Mouse (Mus musculus) limb, embryonic 14.5 days (tissue): ENCODE data around the gene Smarca4. TPM values are rescaled to one million over a fixed set of nuclear protein-coding genes. Genes with fewer than 3 reads are reported as not detected.

Source experiments
- ATAC-seq: fragments of 200-750 bp; cut with Nextera tagmentation; 2 replicates; pipeline ENCODE4 v1.8.0; 2017; ENCODE audit warnings: low read depth, moderate number of reproducible peaks, moderate TSS enrichment; ENCODE audit not compliant: low FRiP score
- DNase-seq: peaks from one replicate; pipeline ENCODE4 v3.0.0-alpha.2; 2015; ENCODE audit warnings: low spot score
- H3K27ac ChIP-seq: fragments of 300-500 bp; sonication (generic); replicated peaks from 2 replicates; pipeline ENCODE4 v1.5.1; 2014; ENCODE audit warnings: low read depth, mild to moderate bottlenecking, low read length, moderate library complexity, mixed read lengths
- H3K27me3 ChIP-seq: fragments of 300-500 bp; sonication (generic); 2 replicates; pipeline ENCODE4 v1.6.1; 2014; ENCODE audit warnings: low read length, mixed read lengths; ENCODE audit not compliant: control insufficient read depth, insufficient read depth
- H3K36me3 ChIP-seq: fragments of 300-500 bp; sonication (generic); 2 replicates; pipeline ENCODE4 v1.6.1; 2014; ENCODE audit warnings: mild to moderate bottlenecking, low read length, moderate library complexity, mixed read lengths; ENCODE audit not compliant: control insufficient read depth, insufficient read depth
- H3K4me1 ChIP-seq: fragments of 300-500 bp; sonication (generic); 2 replicates; pipeline ENCODE4 v1.6.1; 2014; ENCODE audit warnings: antibody characterized with exemption, low read length, mixed read lengths; ENCODE audit not compliant: control insufficient read depth, insufficient read depth
- H3K4me2 ChIP-seq: fragments of 300-500 bp; sonication (generic); replicated peaks from 2 replicates; pipeline ENCODE4 v1.6.1; 2014; ENCODE audit warnings: low read depth, mild to moderate bottlenecking, low read length, moderate library complexity; ENCODE audit not compliant: severe bottlenecking
- H3K4me3 ChIP-seq: fragments of 300-500 bp; sonication (generic); replicated peaks from 2 replicates; pipeline ENCODE4 v1.5.1; 2014; ENCODE audit warnings: low read length
- H3K9ac ChIP-seq: fragments of 300-500 bp; sonication (generic); 2 replicates; pipeline ENCODE4 v1.6.1; 2014; ENCODE audit warnings: mild to moderate bottlenecking, low read depth, low read length, moderate library complexity; ENCODE audit not compliant: severe bottlenecking
- H3K9me3 ChIP-seq: fragments of 300-500 bp; sonication (generic); 2 replicates; pipeline ENCODE4 v1.6.1; 2016; ENCODE audit warnings: low read length; ENCODE audit not compliant: control insufficient read depth
- POLR2A ChIP-seq: fragments of 200-500 bp; IDR thresholded peaks from 2 replicates; pipeline ENCODE4 v1.8.0; 2012; ENCODE audit warnings: inconsistent platforms, mild to moderate bottlenecking, moderate library complexity, borderline replicate concordance; ENCODE audit not compliant: insufficient read depth, insufficient read length; ENCODE audit errors: extremely low read depth
- WGBS: fragments of 180-500 bp; shearing (Covaris S2); extraction: QIAGEN DNeasy Blood & Tissue Kit; methylation state at CpG from one replicate; pipeline ENCODE4 v1.1.7; 2014; 5-methylcytosine and 5-hydroxymethylcytosine counted together
- polyA plus RNA-seq, 2 experiments: library from polyadenylated mRNA; depleted of rRNA in 1 of 2; stranded (reverse) in 1 of 2; unstranded in 1 of 2; fragments of >200 nt; fragmentation: Nextera tagmentation in 1 of 2; extraction: Ambion mirVana in 1 of 2; gene quantifications; 2 replicates each; pipeline versions ENCODE4 v1.2.1 to v1.2.3; 2012 to 2014

Smarca4 gene
- polyA plus RNA-seq, 2 experiments = 81.1 to 94.4 TPM

DNA sequence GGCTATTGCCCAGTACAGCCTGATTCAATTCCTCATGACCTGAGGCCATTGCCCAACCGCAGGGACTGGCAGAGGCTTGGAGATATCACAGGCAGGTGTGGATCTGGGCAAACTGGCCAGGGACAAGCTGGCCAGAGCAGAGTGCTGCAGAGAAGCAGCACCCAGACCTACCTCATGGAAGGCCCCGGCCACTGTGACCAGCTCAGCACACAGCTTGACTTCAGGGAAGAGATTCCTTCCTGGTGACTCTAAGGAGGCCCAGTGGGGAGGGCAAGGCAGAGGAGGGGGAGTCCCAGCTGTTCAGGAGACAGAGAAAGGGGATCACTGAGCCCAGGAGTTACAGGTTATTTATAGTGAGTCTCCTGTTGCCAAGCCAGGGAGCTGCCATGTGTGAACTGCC, 105.1 kb downstream of the Smarca4 start:
- H3K4me3 ChIP-seq = no peak overlapping the region
- 72% methylated on average over 2 of the region's 2 CpGs for WGBS

DNA sequence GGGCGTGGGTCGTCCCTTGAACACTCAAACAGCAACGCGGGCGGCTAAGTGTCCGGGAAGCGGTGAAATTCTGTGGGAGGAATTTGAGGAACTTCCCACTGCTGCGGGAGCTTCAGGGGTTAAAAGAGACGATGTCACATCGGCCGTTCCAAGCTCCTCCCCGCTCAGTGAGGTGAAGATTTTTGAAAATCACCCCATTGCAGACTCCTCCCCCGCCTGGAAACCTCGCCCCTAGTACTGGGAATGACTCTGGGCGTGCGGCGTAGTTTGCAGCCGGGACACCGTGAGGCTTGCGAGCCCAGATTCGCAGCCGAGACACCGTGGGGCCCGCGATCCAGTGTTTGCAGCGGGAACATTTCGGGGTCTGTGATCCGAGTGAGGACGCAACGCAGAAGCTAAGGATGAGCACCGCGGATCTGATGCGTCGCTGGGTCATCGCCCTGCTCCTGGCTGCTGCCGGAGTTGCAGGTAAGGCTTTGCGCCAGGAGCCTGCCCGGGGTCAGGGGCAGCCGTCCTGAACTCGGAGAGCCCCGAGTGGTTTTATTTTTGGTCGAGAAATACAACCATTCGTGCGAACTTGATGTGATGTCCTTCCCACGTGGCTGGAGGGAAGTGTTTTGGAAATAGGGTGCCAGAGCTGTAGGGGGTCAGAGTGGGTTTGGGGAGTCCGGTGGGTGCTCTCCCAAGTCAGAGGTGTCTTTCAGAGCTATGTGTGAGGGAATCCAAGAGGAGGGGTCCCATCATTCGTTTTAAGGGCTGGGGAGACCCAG, 107.6 kb downstream of the Smarca4 start, which contains the start of gene Ldlr:
Gene Ldlr (plus strand): TSS at position 107 of the 770 bp plus-strand sequence.
- DNase-seq (peak; percentile 95), ATAC-seq (peak; percentile 88)
- TF ChIP-seq POLR2A = peak; percentile 80; the same call in 1 of the 2 replicates
- Histone ChIP-seq H3K9me3 (no peaks in the 10 kb centered on the region), H3K4me1 (peaks cover 17% of the 10 kb centered on the region), H3K36me3 (peaks cover 11% of the 10 kb centered on the region), H3K4me3 (peak within 1 kb of the TSS; percentile 71), H3K9ac (peak within 1 kb of the TSS; percentile 59), H3K27ac (peak within 1 kb of the TSS; percentile 91), H3K27me3 (no peaks in the 10 kb centered on the region), H3K4me2 (peak within 1 kb of the TSS; percentile 77)
- WGBS = 0% methylated on average over 47 of the region's 47 CpGs

More for the DNA sequence above, 105.1 kb downstream of the Smarca4 start:
- Histone ChIP-seq H3K4me2 (no peak overlapping the region), H3K9me3 (no peaks in the 10 kb centered on the region), H3K9ac (no peak overlapping the region), H3K4me1 (peaks cover 14% of the 10 kb centered on the region), H3K36me3 (no peaks in the 10 kb centered on the region), H3K27ac (no peak overlapping the region), H3K27me3 (no peaks in the 10 kb centered on the region)
- DNase-seq = no peak
- ATAC-seq = no peak
- no peak for TF ChIP-seq POLR2A

DNA sequence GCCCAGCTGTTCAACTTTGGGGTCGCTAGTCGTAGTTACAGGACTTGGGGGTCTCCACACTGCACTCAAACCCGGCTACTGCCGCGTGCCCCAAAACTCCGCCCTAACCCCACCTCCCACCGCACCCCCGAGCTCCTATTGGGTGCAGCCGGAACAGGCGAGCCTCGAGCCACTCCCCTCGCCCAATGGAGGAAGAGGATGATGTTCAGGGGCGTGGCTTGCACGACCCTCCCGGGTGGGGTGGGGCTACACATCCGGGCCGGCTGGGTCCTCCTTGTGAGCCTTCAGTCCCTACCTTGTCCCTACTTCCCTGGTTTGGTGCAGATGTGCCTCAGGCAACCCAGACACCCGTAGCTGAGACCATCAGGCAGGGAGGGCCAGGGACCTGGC, 108.2 kb downstream of the Smarca4 start:
- Histone ChIP-seq H3K36me3 (peaks cover 17% of the 10 kb centered on the region), H3K27me3 (no peaks in the 10 kb centered on the region), H3K9ac (peak overlapping the region; percentile 59), H3K4me1 (peaks cover 17% of the 10 kb centered on the region), H3K9me3 (no peaks in the 10 kb centered on the region), H3K27ac (peak overlapping the region; percentile 91), H3K4me2 (peak overlapping the region; percentile 77), H3K4me3 (peak overlapping the region; percentile 71)
- DNase-seq (peak; percentile 95), ATAC-seq (peak; percentile 95)
- TF ChIP-seq POLR2A = no peak
- WGBS = 0% methylated on average over 12 of the region's 18 CpGs

DNA sequence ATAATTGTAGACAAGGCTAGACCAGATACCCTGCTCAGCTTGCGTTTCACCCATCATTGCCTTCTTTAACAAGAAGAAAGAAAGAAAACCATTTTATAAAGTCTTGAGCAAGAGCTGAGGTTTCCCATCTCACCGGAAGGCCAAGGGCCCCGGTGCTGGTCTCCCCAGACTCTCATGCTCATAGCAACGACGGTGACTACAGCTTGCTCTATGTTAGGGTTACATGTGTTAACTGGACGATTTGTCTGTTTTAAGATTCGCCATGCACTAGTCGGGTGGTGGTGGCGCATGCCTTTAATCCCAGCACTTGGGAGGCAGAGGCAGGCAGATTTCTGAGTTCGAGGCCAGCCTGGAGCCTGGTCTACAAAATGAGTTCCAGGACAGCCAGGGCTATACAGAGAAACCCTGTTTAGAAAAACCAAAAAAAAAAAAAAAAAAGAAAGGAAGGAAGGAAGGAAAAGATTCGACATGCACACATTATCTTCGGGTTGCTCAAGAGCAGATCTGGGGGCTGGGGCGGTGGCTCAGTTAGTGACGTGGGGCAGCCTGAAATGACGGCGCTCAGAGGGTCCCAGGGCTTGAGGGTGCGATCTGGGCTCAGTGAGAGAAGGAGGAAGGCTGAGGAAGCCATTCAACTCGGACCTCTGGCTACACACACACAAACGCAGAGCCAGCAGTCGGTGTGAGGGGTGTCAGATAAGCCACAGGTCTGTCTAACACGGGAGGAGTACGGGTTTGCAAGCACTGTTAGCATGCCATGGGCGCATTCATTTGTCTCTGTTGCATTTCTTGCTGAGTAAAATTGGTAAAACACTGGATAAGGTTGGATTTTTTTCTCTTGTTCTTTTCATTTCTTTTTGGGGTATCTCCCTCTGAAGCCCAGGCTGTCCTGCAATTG, 109.5 kb downstream of the Smarca4 start:
- no peaks in the 10 kb centered on the region for H3K9me3 ChIP-seq
- H3K9ac ChIP-seq = 0 out of 2 replicates have a peak overlapping the region, but pooled peaks have one; percentile 43
- H3K27ac ChIP-seq = no peak overlapping the region
- H3K36me3 ChIP-seq = peaks cover 18% of the 10 kb centered on the region
- DNase-seq (no peak), ATAC-seq (no peak)
- WGBS = 87% methylated on average over 23 of the region's 23 CpGs
- H3K4me3 ChIP-seq = peak overlapping the region; percentile 71
- H3K4me1 ChIP-seq = peaks cover 17% of the 10 kb centered on the region
- H3K4me2 ChIP-seq = peak overlapping the region; percentile 77
- no peak for TF ChIP-seq POLR2A
- no peaks in the 10 kb centered on the region for H3K27me3 ChIP-seq
